Mouse (Mus musculus) T-helper 1 cell (primary cell): ENCODE measurements around the gene Rnf41.

Experiments
- in situ Hi-C: fragments of 300-600 bp; cut with MboI, MseI; formaldehyde crosslinking; loops from one replicate; pipeline ENCODE4 v1.15.1; 2025; ENCODE audit warnings: high pct_unique_total_duplicates

The Rnf41 gene

GRCm38 (mm10) chr10:128411211-128412054, at the start of gene Rnf41, which contains the start of gene Nabp2:
TSS of gene Rnf41 (plus strand) at chr10:128411657.
TSS of gene Nabp2 (minus strand) at chr10:128411492.
- in situ Hi-C loops, result no loop called here

- in situ Hi-C loops, result no loop called here
Observed at GRCm38 (mm10) chr10:128361836-128362235, 49.6 kb upstream of the Rnf41 start.

GRCm38 (mm10) chr10:128362568-128362967, 48.9 kb upstream of the Rnf41 start:
- in situ Hi-C loops, result no loop called here

GRCm38 (mm10) chr10:128367899-128368401, 43.5 kb upstream of the Rnf41 start:
- in situ Hi-C loops, result no loop called here

- in situ Hi-C loops, result no loop called here
Observed at GRCm38 (mm10) chr10:128368402-128369217, 42.8 kb upstream of the Rnf41 start, which contains the start of gene Coq10a. TSS of gene Coq10a (minus strand) at chr10:128368997.

GRCm38 (mm10) chr10:128369218-128369543, 42.3 kb upstream of the Rnf41 start:
- in situ Hi-C loops, result no loop called here

GRCm38 (mm10) chr10:128369599-128369998, 41.9 kb upstream of the Rnf41 start:
- in situ Hi-C loops, result no loop called here

- in situ Hi-C loops, result no loop called here
Observed at GRCm38 (mm10) chr10:128370021-128370420, 41.4 kb upstream of the Rnf41 start.

- in situ Hi-C loops, result no loop called here
Observed at GRCm38 (mm10) chr10:128370601-128371000, 40.9 kb upstream of the Rnf41 start.

GRCm38 (mm10) chr10:128372142-128372541, 39.3 kb upstream of the Rnf41 start:
- in situ Hi-C loops, result no loop called here

GRCm38 (mm10) chr10:128372989-128373748, 38.3 kb upstream of the Rnf41 start:
- in situ Hi-C loops, result no loop called here

- in situ Hi-C loops, result no loop called here
Observed at GRCm38 (mm10) chr10:128374393-128374792, 37.1 kb upstream of the Rnf41 start.

GRCm38 (mm10) chr10:128376099-128376454, 35.4 kb upstream of the Rnf41 start:
- in situ Hi-C loops, result no loop called here

GRCm38 (mm10) chr10:128376455-128377211, 34.8 kb upstream of the Rnf41 start, which contains the start of gene Ankrd52:
TSS of gene Ankrd52 (plus strand) at chr10:128377115.
- in situ Hi-C loops, result no loop called here

- in situ Hi-C loops, result no loop called here
Observed at GRCm38 (mm10) chr10:128377222-128377939, 34.1 kb upstream of the Rnf41 start.

- in situ Hi-C loops, result no loop called here
Observed at GRCm38 (mm10) chr10:128377940-128378448, 33.5 kb upstream of the Rnf41 start.

- in situ Hi-C loops, result no loop called here
Observed at GRCm38 (mm10) chr10:128378462-128378861, 33.0 kb upstream of the Rnf41 start.

- in situ Hi-C loops, result no loop called here
Observed at GRCm38 (mm10) chr10:128379260-128379659, 32.2 kb upstream of the Rnf41 start.

- in situ Hi-C loops, result no loop called here
Observed at GRCm38 (mm10) chr10:128380565-128380964, 30.9 kb upstream of the Rnf41 start.

- in situ Hi-C loops, result no loop called here
Observed at GRCm38 (mm10) chr10:128382482-128382881, 29.0 kb upstream of the Rnf41 start.
